Mouse (Mus musculus) kidney, postnatal 0 days (tissue): ENCODE data around the gene Card10. TPM values are rescaled to one million over a fixed set of nuclear protein-coding genes. Genes with fewer than 3 reads are reported as not detected.

ENCODE experiments used
- ATAC-seq: fragments of 200-750 bp; cut with Nextera tagmentation; replicated peaks from 2 replicates; pipeline ENCODE4 v1.8.0; 2017; ENCODE audit warnings: low read depth, moderate number of reproducible peaks, moderate TSS enrichment, moderate library complexity; ENCODE audit not compliant: low FRiP score
- DNase-seq: peaks from one replicate; pipeline ENCODE4 v3.0.0-alpha.2; 2016; ENCODE audit warnings: low spot score
- H3K27ac ChIP-seq: fragments of 300-500 bp; sonication (generic); 2 replicates; pipeline ENCODE4 v1.5.1; 2014; ENCODE audit warnings: mild to moderate bottlenecking
- H3K27me3 ChIP-seq: fragments of 300-500 bp; sonication (generic); 2 replicates; pipeline ENCODE4 v1.6.1; 2014; ENCODE audit warnings: low read length, mixed read lengths; ENCODE audit not compliant: insufficient read depth
- H3K36me3 ChIP-seq: fragments of 300-500 bp; sonication (generic); 2 replicates; pipeline ENCODE4 v1.6.1; 2014; ENCODE audit warnings: low read length, mixed read lengths; ENCODE audit not compliant: insufficient read depth
- H3K4me1 ChIP-seq: fragments of 300-500 bp; sonication (generic); replicated peaks from 2 replicates; pipeline ENCODE4 v1.6.1; 2014; ENCODE audit warnings: antibody characterized with exemption, low read length, mixed read lengths; ENCODE audit not compliant: insufficient read depth
- H3K4me2 ChIP-seq: fragments of 300-500 bp; sonication (generic); 2 replicates; pipeline ENCODE4 v1.6.1; 2014; ENCODE audit warnings: mild to moderate bottlenecking, low read length, moderate library complexity, mixed read lengths
- H3K4me3 ChIP-seq: fragments of 300-500 bp; sonication (generic); replicated peaks from 2 replicates; pipeline ENCODE4 v1.5.1; 2014; ENCODE audit warnings: low read depth, low read length
- H3K9ac ChIP-seq: fragments of 300-500 bp; sonication (generic); 2 replicates; pipeline ENCODE4 v1.6.1; 2014; ENCODE audit warnings: low read depth, low read length
- H3K9me3 ChIP-seq: fragments of 300-500 bp; sonication (generic); replicated peaks from 2 replicates; pipeline ENCODE4 v1.6.1; 2016; ENCODE audit warnings: low read length, inconsistent platforms, mixed read lengths
- CTCF ChIP-seq: IDR thresholded peaks from 2 replicates; pipeline ENCODE4 v1.5.1; 2016; ENCODE audit warnings: antibody characterized with exemption, low read depth, mild to moderate bottlenecking, moderate library complexity
- WGBS: fragments of 180-500 bp; shearing (Covaris S2); extraction: QIAGEN DNeasy Blood & Tissue Kit; methylation state at CpG from one replicate; pipeline ENCODE4 v1.1.7; 2014; 5-methylcytosine and 5-hydroxymethylcytosine counted together
- polyA plus RNA-seq: library from polyadenylated mRNA; unstranded; fragments of >200 nt; fragmentation: Nextera tagmentation; extraction: Ambion mirVana; gene quantifications from 2 replicates; pipeline ENCODE4 v1.2.1, GENCODE M21; 2015

Gene Card10
- polyA plus RNA-seq, 1 experiment from 2014 or later, result 9.2 TPM

- no peaks in the 10 kb centered on the region for H3K36me3 ChIP-seq
- H3K4me1 ChIP-seq, result no peaks in the 10 kb centered on the region
- no peak for ATAC-seq
- H3K27ac ChIP-seq, result no peak overlapping the region
- no peak for TF ChIP-seq CTCF
- H3K27me3 ChIP-seq, result no peaks in the 10 kb centered on the region
- no peaks in the 10 kb centered on the region for H3K9me3 ChIP-seq
- H3K9ac ChIP-seq, result no peak overlapping the region
- peak; percentile 18 for DNase-seq
- no peak overlapping the region for H3K4me3 ChIP-seq
- 32% methylated on average over 3 of the region's 3 CpGs for WGBS
- no peak overlapping the region for H3K4me2 ChIP-seq
Measured at GRCm38 (mm10) chr15:78736181-78736579, 66.7 kb downstream of the Card10 start.

GRCm38 (mm10) chr15:78735431-78736180 lies 67.2 kb downstream of the Card10 start:
- DNase-seq (peak; percentile 64), ATAC-seq (peak; percentile 40; the same call in 1 of the 2 replicates)
- Histone ChIP-seq H3K4me2 (no peak overlapping the region), H3K27ac (no peak overlapping the region), H3K27me3 (no peaks in the 10 kb centered on the region), H3K4me3 (no peak overlapping the region), H3K9me3 (no peaks in the 10 kb centered on the region), H3K9ac (no peak overlapping the region), H3K36me3 (no peaks in the 10 kb centered on the region), H3K4me1 (no peaks in the 10 kb centered on the region)
- no peak for TF ChIP-seq CTCF
- 20% methylated on average over 17 of the region's 17 CpGs for WGBS

DNA sequence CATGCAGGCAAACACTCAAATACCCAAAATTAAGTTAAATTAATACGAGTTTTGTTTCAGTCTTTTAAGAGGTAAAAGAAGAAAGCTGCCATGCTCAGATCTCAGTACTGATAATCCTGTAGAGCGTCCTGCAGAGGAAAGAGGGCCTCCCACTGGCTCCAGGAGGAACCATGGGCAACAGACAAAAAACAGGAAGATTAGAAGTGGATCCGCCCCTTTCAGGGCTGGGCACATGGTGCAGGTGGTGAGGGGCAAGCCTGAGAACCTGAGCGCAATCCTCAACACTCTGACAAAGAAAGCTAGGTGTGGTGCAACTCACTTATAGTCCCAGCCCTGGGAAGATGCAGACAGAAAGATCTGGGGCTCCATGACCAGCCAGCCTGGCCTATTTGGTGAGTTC lies 71.0 kb downstream of the Card10 start:
- Histone ChIP-seq H3K4me2 (no peak overlapping the region), H3K9ac (no peak overlapping the region), H3K27me3 (no peaks in the 10 kb centered on the region), H3K27ac (no peak overlapping the region), H3K4me3 (no peak overlapping the region), H3K4me1 (no peaks in the 10 kb centered on the region), H3K36me3 (no peaks in the 10 kb centered on the region), H3K9me3 (no peaks in the 10 kb centered on the region)
- 69% methylated on average over 4 of the region's 4 CpGs for WGBS
- TF ChIP-seq CTCF, result no peak
- ATAC-seq, result no peak
- no peak for DNase-seq

GRCm38 (mm10) chr15:78730315-78731049 lies 72.4 kb downstream of the Card10 start:
- Histone ChIP-seq H3K36me3 (no peaks in the 10 kb centered on the region), H3K27me3 (no peaks in the 10 kb centered on the region), H3K27ac (no peak overlapping the region), H3K4me2 (no peak overlapping the region), H3K9ac (no peak overlapping the region), H3K4me1 (no peaks in the 10 kb centered on the region), H3K4me3 (no peak overlapping the region), H3K9me3 (no peaks in the 10 kb centered on the region)
- no peak for TF ChIP-seq CTCF
- ATAC-seq (no peak), DNase-seq (no peak)
- 82% methylated on average over 12 of the region's 12 CpGs for WGBS

GRCm38 (mm10) chr15:78726697-78727096 lies 76.1 kb downstream of the Card10 start:
- no peak overlapping the region for H3K9ac ChIP-seq
- H3K27ac ChIP-seq, result no peak overlapping the region
- no peaks in the 10 kb centered on the region for H3K4me1 ChIP-seq
- no peak for DNase-seq
- no peak for TF ChIP-seq CTCF
- no peak overlapping the region for H3K4me3 ChIP-seq
- peaks cover 4% of the 10 kb centered on the region; the same call in 1 of the 2 replicates for H3K27me3 ChIP-seq
- H3K4me2 ChIP-seq, result no peak overlapping the region
- WGBS, result 44% methylated on average over 7 of the region's 7 CpGs
- H3K9me3 ChIP-seq, result no peaks in the 10 kb centered on the region
- no peaks in the 10 kb centered on the region for H3K36me3 ChIP-seq
- no peak for ATAC-seq

Other genes starting within 250 kb of the Card10 start
- 7.0 and 8.8 TPM in 2 replicates for gene Rac2, start 230.3 kb downstream of the Card10 start, polyA plus RNA-seq
- 5.4 and 6.2 TPM in 2 replicates for gene Cyth4, start 206.0 kb downstream of the Card10 start, polyA plus RNA-seq
- 0.10 and 0.13 TPM in 2 replicates for gene Elfn2, start 84.3 kb downstream of the Card10 start, polyA plus RNA-seq
- gene Mfng, start 29.6 kb downstream of the Card10 start, polyA plus RNA-seq, result 18.8 and 18.9 TPM in 2 replicates
- gene Cdc42ep1, start 39.6 kb upstream of the Card10 start, polyA plus RNA-seq, result 51.4 and 57.1 TPM in 2 replicates
- gene Lgals2, start 52.5 kb upstream of the Card10 start, polyA plus RNA-seq, result 0.91 and 1.2 TPM in 2 replicates
- gene Gga1, start 74.1 kb upstream of the Card10 start, polyA plus RNA-seq, result 41.5 and 42.8 TPM in 2 replicates
- gene Gm49510, start 96.6 kb upstream of the Card10 start, polyA plus RNA-seq, result 0.30 TPM in 1 of 2 replicates, not detected in the other
- gene Sh3bp1, start 96.7 kb upstream of the Card10 start, polyA plus RNA-seq, result 19.6 and 24.6 TPM in 2 replicates
- gene Pdxp, start 110.9 kb upstream of the Card10 start, polyA plus RNA-seq, result 7.1 and 7.8 TPM in 2 replicates
- 576 and 592 TPM in 2 replicates for gene Lgals1, start 123.7 kb upstream of the Card10 start, polyA plus RNA-seq
- 43.8 and 46.8 TPM in 2 replicates for gene Nol12, start 131.9 kb upstream of the Card10 start, polyA plus RNA-seq
- 30.5 and 33.0 TPM in 2 replicates for gene Triobp, start 144.7 kb upstream of the Card10 start, polyA plus RNA-seq
- gene H1f0, start 225.4 kb upstream of the Card10 start, polyA plus RNA-seq, result 522 and 524 TPM in 2 replicates
- gene Galr3, start 238.8 kb upstream of the Card10 start, polyA plus RNA-seq, result 0.13 and 0.24 TPM in 2 replicates